Mouse (Mus musculus): ENCODE results near the gene Fancd2.

GRCm38 (mm10) chr6:113559736-113560135 is 28.3 kb downstream of the Fancd2 start:
- no peak for TF ChIP-seq CTCF (IDR thresholded peaks at IDR 0.05; ENCODE audit: control insufficient read depth, insufficient read depth, insufficient read length)
- TF ChIP-seq MYOG (IDR thresholded peaks at IDR 0.05; ENCODE audit: control insufficient read depth, extremely low read depth, insufficient read length), result no peak
- no peak for TF ChIP-seq USF1 (IDR thresholded peaks at IDR 0.05; ENCODE audit: low read depth)
- TF ChIP-seq CEBPB (IDR thresholded peaks at IDR 0.05; ENCODE audit: low read depth), result no peak
- TF ChIP-seq FOSL1 (IDR thresholded peaks at IDR 0.05; ENCODE audit: insufficient read depth, low read length, poor library complexity, severe bottlenecking), result no peak
- no peak for TF ChIP-seq MYOD1 (IDR thresholded peaks at IDR 0.05; ENCODE audit: control insufficient read depth, insufficient read length, low read depth)
